Mouse (Mus musculus): Measurements from ENCODE around the gene Rbm25. TPM values are rescaled to one million over a fixed set of nuclear protein-coding genes. Genes with fewer than 3 reads are reported as not detected.

Rbm25 gene
- polyA plus RNA-seq, 1 experiment from 2014 or later: 133 TPM

GRCm38 (mm10) chr12:83633807-83634206, 2.8 kb downstream of the Rbm25 start:
- 19% methylated on average over 2 of the region's 2 CpGs for WGBS
- H3K9me3 ChIP-seq (ENCODE audit: control insufficient read depth): no peaks in the 10 kb centered on the region
- no peak for ATAC-seq
- H3K27me3 ChIP-seq (replicated peaks; ENCODE audit: control insufficient read depth, insufficient read depth, low read length): no peaks in the 10 kb centered on the region
- 0 out of 2 replicates have a peak overlapping the region, but pooled peaks have one; percentile 85 for H3K4me3 ChIP-seq (ENCODE audit: low read depth, low read length)
- peak overlapping the region; percentile 70; the same call in 1 of the 2 replicates for H3K4me2 ChIP-seq (replicated peaks; ENCODE audit: low read depth)
- H3K9ac ChIP-seq (ENCODE audit: low read depth, low read length): no peak overlapping the region
- no peak overlapping the region for H3K27ac ChIP-seq (ENCODE audit: low read depth, low read length)
- 0 out of 2 replicates have a peak, but pooled peaks cover 2% of the 10 kb centered on the region for H3K4me1 ChIP-seq (replicated peaks; ENCODE audit: control insufficient read depth, insufficient read depth, low read length)
- no peak for TF ChIP-seq CTCF (IDR thresholded peaks at IDR 0.05; ENCODE audit: low read depth)
- H3K36me3 ChIP-seq (ENCODE audit: control insufficient read depth, insufficient read depth): peaks cover 13% of the 10 kb centered on the region

GRCm38 (mm10) chr12:83641233-83641632, 10.2 kb downstream of the Rbm25 start:
- H3K4me2 ChIP-seq (replicated peaks; ENCODE audit: low read depth): no peak overlapping the region
- no peak overlapping the region for H3K9ac ChIP-seq (ENCODE audit: low read depth, low read length)
- ATAC-seq: no peak
- TF ChIP-seq CTCF (IDR thresholded peaks at IDR 0.05; ENCODE audit: low read depth): no peak
- no peak overlapping the region for H3K4me3 ChIP-seq (ENCODE audit: low read depth, low read length)
- no peak overlapping the region for H3K27ac ChIP-seq (ENCODE audit: low read depth, low read length)
- no peaks in the 10 kb centered on the region for H3K9me3 ChIP-seq (ENCODE audit: control insufficient read depth)
- no peaks in the 10 kb centered on the region for H3K27me3 ChIP-seq (replicated peaks; ENCODE audit: control insufficient read depth, insufficient read depth, low read length)
- H3K4me1 ChIP-seq (replicated peaks; ENCODE audit: control insufficient read depth, insufficient read depth, low read length): no peaks in the 10 kb centered on the region
- 98% methylated on average over 2 of the region's 2 CpGs for WGBS
- peaks cover 50% of the 10 kb centered on the region for H3K36me3 ChIP-seq (ENCODE audit: control insufficient read depth, insufficient read depth)

GRCm38 (mm10) chr12:83643116-83643515, 12.1 kb downstream of the Rbm25 start:
- H3K9ac ChIP-seq (ENCODE audit: low read depth, low read length): no peak overlapping the region
- no peak overlapping the region for H3K4me2 ChIP-seq (replicated peaks; ENCODE audit: low read depth)
- H3K27me3 ChIP-seq (replicated peaks; ENCODE audit: control insufficient read depth, insufficient read depth, low read length): no peaks in the 10 kb centered on the region
- TF ChIP-seq CTCF (IDR thresholded peaks at IDR 0.05; ENCODE audit: low read depth): no peak
- 79% methylated on average over 1 of the region's 1 CpGs for WGBS
- H3K4me3 ChIP-seq (ENCODE audit: low read depth, low read length): no peak overlapping the region
- no peak overlapping the region for H3K27ac ChIP-seq (ENCODE audit: low read depth, low read length)
- H3K9me3 ChIP-seq (ENCODE audit: control insufficient read depth): no peaks in the 10 kb centered on the region
- H3K4me1 ChIP-seq (replicated peaks; ENCODE audit: control insufficient read depth, insufficient read depth, low read length): no peaks in the 10 kb centered on the region
- H3K36me3 ChIP-seq (ENCODE audit: control insufficient read depth, insufficient read depth): peaks cover 48% of the 10 kb centered on the region
- ATAC-seq: no peak

- 89% methylated on average over 3 of the region's 3 CpGs for WGBS
- ATAC-seq: no peak
These were observed 19.3 kb downstream of the Rbm25 start for GRCm38 (mm10) chr12:83650346-83650745.

GRCm38 (mm10) chr12:83651414-83651813, 20.4 kb downstream of the Rbm25 start:
- no peak for TF ChIP-seq CTCF (IDR thresholded peaks at IDR 0.05; ENCODE audit: low read depth)
- Histone ChIP-seq H3K9ac (ENCODE audit: low read depth, low read length) (no peak overlapping the region), H3K4me2 (replicated peaks; ENCODE audit: low read depth) (no peak overlapping the region), H3K9me3 (ENCODE audit: control insufficient read depth) (no peaks in the 10 kb centered on the region), H3K4me3 (ENCODE audit: low read depth, low read length) (no peak overlapping the region), H3K27ac (ENCODE audit: low read depth, low read length) (no peak overlapping the region), H3K36me3 (ENCODE audit: control insufficient read depth, insufficient read depth) (peaks cover 65% of the 10 kb centered on the region), H3K4me1 (replicated peaks; ENCODE audit: control insufficient read depth, insufficient read depth, low read length) (no peaks in the 10 kb centered on the region), H3K27me3 (replicated peaks; ENCODE audit: control insufficient read depth, insufficient read depth, low read length) (no peaks in the 10 kb centered on the region)
- ATAC-seq: no peak

More at GRCm38 (mm10) chr12:83650346-83650745, 19.3 kb downstream of the Rbm25 start:
- no peaks in the 10 kb centered on the region for H3K27me3 ChIP-seq (replicated peaks; ENCODE audit: control insufficient read depth, insufficient read depth, low read length)
- H3K9me3 ChIP-seq (ENCODE audit: control insufficient read depth): no peaks in the 10 kb centered on the region
- H3K4me1 ChIP-seq (replicated peaks; ENCODE audit: control insufficient read depth, insufficient read depth, low read length): no peaks in the 10 kb centered on the region
- peaks cover 64% of the 10 kb centered on the region for H3K36me3 ChIP-seq (ENCODE audit: control insufficient read depth, insufficient read depth)
- H3K4me3 ChIP-seq (ENCODE audit: low read depth, low read length): no peak overlapping the region
- no peak overlapping the region for H3K27ac ChIP-seq (ENCODE audit: low read depth, low read length)
- H3K9ac ChIP-seq (ENCODE audit: low read depth, low read length): no peak overlapping the region
- no peak overlapping the region for H3K4me2 ChIP-seq (replicated peaks; ENCODE audit: low read depth)
- TF ChIP-seq CTCF (IDR thresholded peaks at IDR 0.05; ENCODE audit: low read depth): no peak

- WGBS: 94% methylated on average over 1 of the region's 1 CpGs
- Histone ChIP-seq H3K9ac (ENCODE audit: low read depth, low read length) (no peak overlapping the region), H3K36me3 (ENCODE audit: control insufficient read depth, insufficient read depth) (peaks cover 23% of the 10 kb centered on the region), H3K4me2 (replicated peaks; ENCODE audit: low read depth) (no peak overlapping the region), H3K27me3 (replicated peaks; ENCODE audit: control insufficient read depth, insufficient read depth, low read length) (no peaks in the 10 kb centered on the region), H3K4me1 (replicated peaks; ENCODE audit: control insufficient read depth, insufficient read depth, low read length) (no peaks in the 10 kb centered on the region), H3K27ac (ENCODE audit: low read depth, low read length) (no peak overlapping the region), H3K9me3 (ENCODE audit: control insufficient read depth) (no peaks in the 10 kb centered on the region), H3K4me3 (ENCODE audit: low read depth, low read length) (no peak overlapping the region)
- TF ChIP-seq CTCF (IDR thresholded peaks at IDR 0.05; ENCODE audit: low read depth): no peak
- ATAC-seq: no peak
These were observed 54.4 kb downstream of the Rbm25 start for GRCm38 (mm10) chr12:83685466-83685865.

All from intestine, postnatal 0 days (tissue).